Mouse (Mus musculus): Measurements from ENCODE around the gene Klhl30.

- TF ChIP-seq CTCF (IDR thresholded peaks at IDR 0.05) (no peak), EP300 (IDR thresholded peaks at IDR 0.05) (no peak)
Measured at GRCm38 (mm10) chr1:91365816-91366214, 15.0 kb downstream of the Klhl30 start.

Data from lung, postnatal 0 days (tissue).